Mouse (Mus musculus) ES-E14 (cell line): ENCODE data around the gene Impdh2. TPM values are rescaled to one million over a fixed set of nuclear protein-coding genes. Genes with fewer than 3 reads are reported as not detected.

Experiments used
- DNase-seq: peaks from one replicate; pipeline ENCODE4 v3.0.0-alpha.2; 2013; ENCODE audit warnings: low read depth, low spot score
- H3K27ac ChIP-seq: 2 replicates; pipeline ENCODE4 v1.5.1; 2012; ENCODE audit warnings: low read depth, mild to moderate bottlenecking, low read length, moderate library complexity, mixed read lengths; ENCODE audit not compliant: poor library complexity, insufficient read depth, severe bottlenecking
- H3K36me3 ChIP-seq: 2 replicates; pipeline ENCODE4 v1.6.1; 2012; ENCODE audit warnings: mild to moderate bottlenecking, low read length, moderate library complexity, mixed read lengths; ENCODE audit not compliant: control insufficient read depth, poor library complexity, insufficient read depth, severe bottlenecking
- H3K4me1 ChIP-seq, 2 experiments: fragments of 150-350 bp in 1 of 2; sonication (generic) in 1 of 2; 2 replicates each; pipeline ENCODE4 v1.6.1; 2012; ENCODE audit warnings: low read length in 2 of 2, mild to moderate bottlenecking in 1 of 2, mixed read lengths in 1 of 2; ENCODE audit not compliant: control insufficient read depth in 2 of 2, insufficient read depth in 2 of 2, poor library complexity in 1 of 2
- H3K4me3 ChIP-seq, 2 experiments: fragments of 150-350 bp in 1 of 2; sonication (generic) in 1 of 2; 2 replicates each; pipeline ENCODE4 v1.5.1; 2012; ENCODE audit warnings: low read length in 2 of 2, low read depth in 1 of 2, mild to moderate bottlenecking in 1 of 2, mixed read lengths in 1 of 2; ENCODE audit not compliant: insufficient read depth in 1 of 2, poor library complexity in 1 of 2, severe bottlenecking in 1 of 2
- H3K9ac ChIP-seq: 2 replicates; pipeline ENCODE4 v1.6.1; 2012; ENCODE audit warnings: low read depth, mild to moderate bottlenecking, low read length, mixed read lengths; ENCODE audit not compliant: poor library complexity, insufficient read depth, severe bottlenecking
- H3K9me3 ChIP-seq: fragments of 150-350 bp; sonication (generic); 2 replicates; pipeline ENCODE4 v1.6.1; 2012; ENCODE audit warnings: low read depth, mild to moderate bottlenecking, low read length; ENCODE audit not compliant: control insufficient read depth, insufficient read depth
- CHD2 ChIP-seq: IDR thresholded peaks from 2 replicates; pipeline ENCODE4 v1.6.1; 2014; ENCODE audit warnings: mild to moderate bottlenecking, low read depth, low read length, inconsistent platforms
- HCFC1 ChIP-seq: IDR thresholded peaks from 2 replicates; pipeline ENCODE4 v1.6.1; 2012; ENCODE audit warnings: low read length, inconsistent platforms, borderline replicate concordance; ENCODE audit not compliant: insufficient read depth
- MAFK ChIP-seq: IDR thresholded peaks from 2 replicates; pipeline ENCODE4 v1.6.1; 2014; ENCODE audit warnings: mild to moderate bottlenecking, low read depth, low read length, inconsistent platforms; ENCODE audit not compliant: insufficient read depth
- ZC3H11A ChIP-seq: IDR thresholded peaks from 2 replicates; pipeline ENCODE4 v1.6.1; 2012; ENCODE audit warnings: low read depth, mild to moderate bottlenecking, inconsistent platforms, low read length, borderline replicate concordance
- ZNF384 ChIP-seq: IDR thresholded peaks from 2 replicates; pipeline ENCODE4 v1.6.1; 2012; ENCODE audit warnings: low read depth, low read length, inconsistent platforms
- in situ Hi-C, 2 experiments: fragments of 600-800 bp; cut with MboI; formaldehyde crosslinking; loops; one replicate each; pipeline ENCODE4 v1.15.1; 2025; ENCODE audit warnings: low sequenced_read_pairs in 2 of 2, inconsistent platforms in 1 of 2; ENCODE audit not compliant: unreplicated experiment in 2 of 2
- total RNA-seq: library from RNA; depleted of rRNA; stranded (reverse); fragments of 300-350 nt; gene quantifications from 2 replicates; pipeline ENCODE4 v1.2.3, GENCODE M21; 2012

Impdh2 gene
- total RNA-seq, 1 experiment: 404 TPM

- Histone ChIP-seq H3K36me3 (no peaks in the 10 kb centered on the region; the same call in 1 of the 2 replicates), H3K4me1 (peaks cover 0 to 5% of the 10 kb centered on the region in 2 experiments; a peak in 1 of 4 replicates), H3K4me3 (no peak overlapping the region), H3K9me3 (no peaks in the 10 kb centered on the region), H3K9ac (no peak overlapping the region), H3K27ac (no peak overlapping the region)
- in situ Hi-C loops: no loop called here
- TF ChIP-seq CHD2 (no peak), ZC3H11A (no peak), ZNF384 (no peak), HCFC1 (no peak), MAFK (no peak)
- no peak for DNase-seq
Observed at GRCm38 (mm10) chr9:108521604-108522003, 38.5 kb upstream of the Impdh2 start.

GRCm38 (mm10) chr9:108523341-108523740 lies 36.7 kb upstream of the Impdh2 start:
- Histone ChIP-seq H3K4me3 (no peak overlapping the region), H3K4me1 (peaks cover 0 to 5% of the 10 kb centered on the region in 2 experiments; a peak in 1 of 4 replicates), H3K36me3 (no peaks in the 10 kb centered on the region; the same call in 1 of the 2 replicates), H3K9me3 (no peaks in the 10 kb centered on the region), H3K9ac (no peak overlapping the region), H3K27ac (no peak overlapping the region)
- no peak for TF ChIP-seq ZC3H11A
- in situ Hi-C loops: no loop called here
- DNase-seq: no peak

- in situ Hi-C loops: no loop called here
- H3K4me1 ChIP-seq: no peaks in the 10 kb centered on the region; a peak in 1 of 4 replicates
- H3K4me3 ChIP-seq: no peak overlapping the region
- peaks cover 5% of the 10 kb centered on the region for H3K36me3 ChIP-seq
- no peak overlapping the region; the same call in 1 of the 2 replicates for H3K9ac ChIP-seq
- TF ChIP-seq HCFC1 (no peak), ZC3H11A (no peak), ZNF384 (no peak), CHD2 (no peak), MAFK (no peak)
- no peaks in the 10 kb centered on the region for H3K9me3 ChIP-seq
- H3K27ac ChIP-seq: no peak overlapping the region
- DNase-seq: no peak
Observed at GRCm38 (mm10) chr9:108525400-108525799, 34.7 kb upstream of the Impdh2 start.

- Histone ChIP-seq H3K4me1 (no peaks in the 10 kb centered on the region), H3K4me3 (no peak overlapping the region), H3K9ac (no peak overlapping the region), H3K9me3 (no peaks in the 10 kb centered on the region), H3K36me3 (peaks cover 36% of the 10 kb centered on the region), H3K27ac (no peak overlapping the region)
- DNase-seq: no peak
- TF ChIP-seq HCFC1 (no peak), CHD2 (no peak), ZNF384 (no peak), MAFK (no peak), ZC3H11A (no peak)
- in situ Hi-C loops: no loop called here
Observed at GRCm38 (mm10) chr9:108530954-108531353, 29.1 kb upstream of the Impdh2 start.

- Histone ChIP-seq H3K4me1 (no peaks in the 10 kb centered on the region), H3K9me3 (no peaks in the 10 kb centered on the region), H3K9ac (no peak overlapping the region), H3K4me3 (no peak overlapping the region), H3K36me3 (peaks cover 38% of the 10 kb centered on the region), H3K27ac (no peak overlapping the region)
- TF ChIP-seq ZC3H11A (no peak), CHD2 (no peak), MAFK (no peak), ZNF384 (no peak), HCFC1 (no peak)
- no peak for DNase-seq
- in situ Hi-C loops: no loop called here
Observed at GRCm38 (mm10) chr9:108531496-108531895, 28.6 kb upstream of the Impdh2 start.
